Comparison of ENCODE assay signal across 11 mouse cellular contexts in the genomic region with DNA sequence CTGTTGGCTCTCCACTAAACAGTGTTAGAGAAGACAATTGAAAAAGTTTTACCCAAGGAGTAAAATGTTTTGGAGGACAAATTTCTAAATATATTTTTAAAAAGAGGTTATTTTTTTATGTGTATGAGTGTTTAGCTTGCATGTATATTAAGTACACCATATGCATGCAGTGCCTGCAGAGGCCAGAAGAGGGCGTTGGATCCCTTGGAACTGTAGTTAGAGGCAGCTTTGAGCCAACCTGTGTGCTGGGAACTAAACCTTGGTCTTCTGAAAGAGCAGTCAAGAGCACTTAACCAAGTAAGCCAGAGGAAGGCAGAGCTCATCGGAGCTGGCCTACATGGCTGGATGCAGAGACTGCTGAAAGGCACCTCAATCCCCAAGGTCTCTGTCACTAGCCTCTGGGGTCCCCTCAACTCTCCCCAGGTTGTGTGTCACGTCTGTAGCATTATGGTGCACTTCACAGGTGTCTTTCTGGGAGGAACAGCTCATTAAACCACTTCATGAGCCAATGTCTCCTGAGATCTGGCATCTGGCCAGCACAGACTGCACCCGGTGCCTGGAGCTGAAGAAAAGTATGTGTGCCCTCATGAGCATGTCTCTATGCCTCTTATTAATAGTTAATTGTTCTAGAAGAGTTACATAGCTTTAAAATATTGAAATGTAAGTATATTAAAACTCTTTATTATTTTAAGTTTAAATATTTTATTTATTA.
DNase-seq lines count a peak whose midpoint lies in the region; ATAC-seq and TF ChIP-seq lines count a peak whose summit lies in the region.
"Had no signal": no experiment of that assay in that cellular context is flagged by ENCODE, and none has a peak within 500 bp of the region (broad histone marks: within the 10 kb centered on the region; RNA-seq: fewer than 3 reads in every experiment).

No protein-coding gene starts in this region.

- WGBS in embryonic facial prominence, embryonic 14.5 days, result 41% methylated on average over 4 of the region's 4 CpGs
- 70% methylated on average over 4 of the region's 4 CpGs for WGBS in embryonic facial prominence, embryonic 10.5 days
- 53% methylated on average over 4 of the region's 4 CpGs for WGBS in liver, adult 2 months

- TF ChIP-seq POLR2A in liver, adult 2 months (IDR thresholded peaks at IDR 0.05; ENCODE audit: extremely low read depth, insufficient read depth, low read length), result no peak

- peak; percentile 12; the same call in 1 of the 2 replicates for TF ChIP-seq CTCF in liver, adult 2 months (IDR thresholded peaks at IDR 0.05; ENCODE audit: low read depth, low read length)
- peak; percentile 53 for TF ChIP-seq CTCF in E14TG2a.4 (conservative IDR thresholded peaks at IDR 0.05; ENCODE audit: low read length)

- no peak overlapping the region for H3K9ac ChIP-seq in embryonic facial prominence, embryonic 14.5 days (ENCODE audit: low read depth, low read length)
- no peak overlapping the region for H3K9ac ChIP-seq in liver, adult 2 months (ENCODE audit: low read depth, low read length)
- H3K9ac ChIP-seq: embryonic facial prominence, embryonic 13.5 days; intestine, embryonic 15.5 days; stomach, embryonic 15.5 days had no signal

- ATAC-seq in embryonic facial prominence, embryonic 14.5 days (ENCODE audit: low read depth), result 0 out of 2 replicates have a peak, but pooled peaks have one; percentile 24
- ATAC-seq: intestine, embryonic 15.5 days had no signal

- H3K4me2 ChIP-seq in embryonic facial prominence, embryonic 14.5 days (ENCODE audit: low read depth, low read length), result no peak overlapping the region
- H3K4me2 ChIP-seq: embryonic facial prominence, embryonic 13.5 days; intestine, embryonic 15.5 days; stomach, embryonic 15.5 days had no signal

- H3K79me2 ChIP-seq in liver, adult 2 months (ENCODE audit: control insufficient read depth, insufficient read depth, low read length), result no peaks in the 10 kb centered on the region

- no peaks in the 10 kb centered on the region for H3K36me3 ChIP-seq in embryonic facial prominence, embryonic 14.5 days (ENCODE audit: control insufficient read depth, insufficient read depth, low read length)
- H3K36me3 ChIP-seq in embryonic facial prominence, embryonic 10.5 days (replicated peaks), result no peaks in the 10 kb centered on the region
- H3K36me3 ChIP-seq in liver, adult 2 months (ENCODE audit: control insufficient read depth, insufficient read depth, low read length), result no peaks in the 10 kb centered on the region
- no peaks in the 10 kb centered on the region for H3K36me3 ChIP-seq in E14TG2a.4 (ENCODE audit: insufficient read depth, low read length)
- H3K36me3 ChIP-seq: embryonic facial prominence, embryonic 13.5 days; intestine, embryonic 15.5 days; stomach, embryonic 15.5 days had no signal

- no peaks in the 10 kb centered on the region for H3K9me3 ChIP-seq in embryonic facial prominence, embryonic 14.5 days (ENCODE audit: control insufficient read depth, low read length)
- H3K9me3 ChIP-seq in embryonic facial prominence, embryonic 10.5 days, result no peaks in the 10 kb centered on the region
- H3K9me3 ChIP-seq in E14TG2a.4 (ENCODE audit: low read length), result peaks cover 15% of the 10 kb centered on the region; the same call in 1 of the 2 replicates
- H3K9me3 ChIP-seq: embryonic facial prominence, embryonic 13.5 days; intestine, embryonic 15.5 days; stomach, embryonic 15.5 days had no signal

- peak; percentile 73 for DNase-seq in embryonic facial prominence, embryonic 14.5 days (ENCODE audit: low spot score)
- no peak for DNase-seq in embryonic facial prominence, embryonic 10.5 days (ENCODE audit: low spot score)
- no peak for DNase-seq in liver, adult 2 months (ENCODE audit: extremely low read depth, low read depth, low spot score)
- DNase-seq in liver (no peak), R1 (ENCODE audit: low read depth, low spot score) (peak; percentile 66)
- DNase-seq in embryo, embryonic 10 days (ENCODE audit: low spot score), result no peak
- DNase-seq: right cerebral cortex, postnatal 14 days had no signal

- H3K4me3 ChIP-seq in embryonic facial prominence, embryonic 14.5 days (ENCODE audit: low read depth, low read length), result no peak overlapping the region
- no peak overlapping the region for H3K4me3 ChIP-seq in embryonic facial prominence, embryonic 10.5 days
- no peak overlapping the region for H3K4me3 ChIP-seq in liver, adult 2 months (ENCODE audit: insufficient read depth, low read depth, low read length)
- H3K4me3 ChIP-seq in E14TG2a.4 (replicated peaks; ENCODE audit: low read length), result no peak overlapping the region
- H3K4me3 ChIP-seq: embryonic facial prominence, embryonic 13.5 days; intestine, embryonic 15.5 days; stomach, embryonic 15.5 days had no signal

- H3K4me1 ChIP-seq in embryonic facial prominence, embryonic 14.5 days (ENCODE audit: control insufficient read depth, insufficient read depth, low read length), result no peaks in the 10 kb centered on the region
- H3K4me1 ChIP-seq in embryonic facial prominence, embryonic 10.5 days, result peaks cover 3% of the 10 kb centered on the region
- no peaks in the 10 kb centered on the region for H3K4me1 ChIP-seq in liver, adult 2 months (ENCODE audit: control insufficient read depth, insufficient read depth, low read length)
- H3K4me1 ChIP-seq in E14TG2a.4 (replicated peaks; ENCODE audit: low read depth, low read length), result peaks cover 34% of the 10 kb centered on the region
- H3K4me1 ChIP-seq: intestine, embryonic 15.5 days; stomach, embryonic 15.5 days had no signal

- H3K27ac ChIP-seq in embryonic facial prominence, embryonic 14.5 days (replicated peaks; ENCODE audit: low read depth, low read length), result no peak overlapping the region
- no peak overlapping the region for H3K27ac ChIP-seq in embryonic facial prominence, embryonic 10.5 days (replicated peaks)
- H3K27ac ChIP-seq in liver, adult 2 months (replicated peaks; ENCODE audit: insufficient read depth, low read depth, low read length), result no peak overlapping the region
- H3K27ac ChIP-seq: embryonic facial prominence, embryonic 13.5 days; intestine, embryonic 15.5 days; stomach, embryonic 15.5 days had no signal

- no peaks in the 10 kb centered on the region for H3K27me3 ChIP-seq in embryonic facial prominence, embryonic 14.5 days (replicated peaks; ENCODE audit: control insufficient read depth, insufficient read depth, low read length)
- H3K27me3 ChIP-seq in embryonic facial prominence, embryonic 10.5 days (replicated peaks; ENCODE audit: low read depth, poor library complexity, severe bottlenecking), result 0 out of 2 replicates have a peak, but pooled peaks cover 4% of the 10 kb centered on the region
- H3K27me3 ChIP-seq in liver, adult 2 months (ENCODE audit: control insufficient read depth, insufficient read depth, low read length), result no peaks in the 10 kb centered on the region; the same call in 1 of the 2 replicates
- H3K27me3 ChIP-seq in E14TG2a.4 (ENCODE audit: insufficient read depth, low read length), result no peaks in the 10 kb centered on the region; the same call in 1 of the 2 replicates
- H3K27me3 ChIP-seq: embryonic facial prominence, embryonic 13.5 days; intestine, embryonic 15.5 days; stomach, embryonic 15.5 days had no signal

Comparison
In these comparisons a context has a peak if more than half of its experiments do, and no peak if none do; other contexts are left out.
1. DNase-seq: peak in embryonic facial prominence, embryonic 14.5 days (single experiment) and R1 (single experiment); none in embryonic facial prominence, embryonic 10.5 days (single experiment), liver, adult 2 months (single experiment), liver (single experiment) and embryo, embryonic 10 days (single experiment).